Mouse (Mus musculus): Measurements from ENCODE around the gene Gcg.

DNA sequence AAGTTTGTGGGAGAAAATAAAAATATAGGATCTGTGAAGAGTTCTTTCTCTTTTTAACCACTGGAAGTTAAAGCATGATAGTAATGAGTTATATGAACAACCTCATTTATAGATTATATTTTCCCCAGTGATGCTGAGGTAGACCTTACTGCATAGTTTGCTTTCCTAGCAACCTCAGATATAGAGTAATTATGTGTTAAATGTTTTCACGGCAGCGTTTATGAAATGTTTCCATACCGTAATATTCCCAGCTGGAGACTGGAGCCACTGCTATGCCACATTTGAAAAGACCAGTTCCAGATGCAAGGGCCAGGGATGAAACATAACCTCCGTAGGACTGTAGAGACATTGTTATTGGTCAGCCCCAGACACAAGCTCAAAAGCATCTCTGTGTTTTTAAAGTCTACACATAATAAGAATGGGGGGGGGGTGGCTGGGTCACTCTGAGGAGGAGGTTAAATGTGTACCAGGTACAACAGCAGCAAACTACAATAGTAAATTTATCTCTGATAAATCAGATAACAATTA is 20.9 kb upstream of the Gcg start:
- no peak for TF ChIP-seq CTCF (IDR thresholded peaks at IDR 0.05; ENCODE audit: low read depth, low read length)
- no peak for TF ChIP-seq TAL1 (conservative IDR thresholded peaks at IDR 0.05; ENCODE audit: low read depth, low read length)
- no peak for TF ChIP-seq GATA1 (IDR thresholded peaks at IDR 0.05; ENCODE audit: borderline replicate concordance, low read length)
- TF ChIP-seq GATA2 (IDR thresholded peaks at IDR 0.05; ENCODE audit: borderline replicate concordance, low read depth, low read length), result no peak
- TF ChIP-seq POLR2AphosphoS5 (IDR thresholded peaks at IDR 0.05; ENCODE audit: insufficient replicate concordance, low read depth, low read length), result no peak

Data from G1E (cell line).